Mouse (Mus musculus): ENCODE measurements around the gene Mtx1. TPM values are rescaled to one million over a fixed set of nuclear protein-coding genes. Genes with fewer than 3 reads are reported as not detected.

Mtx1 gene
- polyA plus RNA-seq, 1 experiment, result 482 TPM

DNA sequence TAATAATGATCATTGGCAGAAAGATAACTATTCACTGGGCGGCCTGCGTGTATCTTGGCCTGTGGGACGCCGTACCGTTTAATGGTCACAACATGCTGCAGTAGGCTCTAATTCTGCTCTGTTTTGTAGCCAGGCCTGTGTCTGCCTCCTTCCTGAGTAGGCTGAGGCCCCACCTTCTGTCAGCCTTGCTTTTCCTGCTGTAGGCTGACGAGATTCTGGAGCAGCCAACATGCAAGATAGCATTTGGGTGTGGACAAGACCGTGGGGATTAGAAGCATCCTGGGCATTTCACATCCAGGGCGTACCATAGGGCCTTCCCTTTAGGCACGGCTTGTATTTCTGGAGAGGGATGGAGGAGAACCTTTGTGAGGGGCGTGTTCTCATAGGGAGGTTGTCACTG, 35.5 kb upstream of the Mtx1 start:
- TF ChIP-seq CTCF (IDR thresholded peaks at IDR 0.05; ENCODE audit: control insufficient read depth, insufficient read depth, insufficient replicate concordance, low read depth, low read length) (no peak), POLR2A (IDR thresholded peaks at IDR 0.05; ENCODE audit: control insufficient read depth, low read depth, low read length) (no peak)
- H3K4me3 ChIP-seq (ENCODE audit: control insufficient read depth, low read depth, low read length), result no peak overlapping the region
- peaks cover 6% of the 10 kb centered on the region for H3K4me1 ChIP-seq (ENCODE audit: control insufficient read depth, insufficient read depth, low read length)

DNA sequence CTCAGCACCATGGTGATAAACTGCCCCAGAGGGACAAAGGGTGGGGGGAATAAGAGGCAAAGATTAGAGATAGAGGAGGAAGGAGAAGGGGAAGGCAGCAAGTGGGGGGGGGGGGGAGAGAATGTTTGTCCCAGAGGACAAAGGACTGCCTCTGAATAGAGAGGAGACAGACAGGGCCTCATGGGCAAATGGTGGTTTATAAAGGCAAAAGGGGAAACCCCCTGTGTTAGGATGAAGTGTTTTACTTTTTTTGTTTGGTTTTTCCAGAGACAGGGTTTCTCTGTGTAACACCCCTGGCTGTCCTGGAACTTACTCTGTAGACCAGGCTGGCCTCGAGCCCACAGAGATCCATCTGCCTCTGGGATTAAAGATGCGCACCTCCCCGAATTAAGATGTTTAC, 33.3 kb upstream of the Mtx1 start:
- no peaks in the 10 kb centered on the region for H3K36me3 ChIP-seq (ENCODE audit: control insufficient read depth, insufficient read depth, low read length)
- TF ChIP-seq POLR2A (IDR thresholded peaks at IDR 0.05; ENCODE audit: control insufficient read depth, low read depth, low read length) (no peak), CTCF (IDR thresholded peaks at IDR 0.05; ENCODE audit: control insufficient read depth, insufficient read depth, insufficient replicate concordance, low read depth, low read length) (no peak)
- H3K4me3 ChIP-seq (ENCODE audit: control insufficient read depth, low read depth, low read length), result no peak overlapping the region
- no peak overlapping the region for H3K27ac ChIP-seq (ENCODE audit: control insufficient read depth, insufficient read depth, low read depth, low read length)
- no peaks in the 10 kb centered on the region for H3K27me3 ChIP-seq (ENCODE audit: control insufficient read depth, insufficient read depth, low read length)
- no peaks in the 10 kb centered on the region for H3K4me1 ChIP-seq (ENCODE audit: control insufficient read depth, insufficient read depth, low read length)

More for the DNA sequence above, 35.5 kb upstream of the Mtx1 start:
- no peaks in the 10 kb centered on the region for H3K36me3 ChIP-seq (ENCODE audit: control insufficient read depth, insufficient read depth, low read length)
- no peaks in the 10 kb centered on the region for H3K27me3 ChIP-seq (ENCODE audit: control insufficient read depth, insufficient read depth, low read length)
- H3K27ac ChIP-seq (ENCODE audit: control insufficient read depth, insufficient read depth, low read depth, low read length), result no peak overlapping the region

DNA sequence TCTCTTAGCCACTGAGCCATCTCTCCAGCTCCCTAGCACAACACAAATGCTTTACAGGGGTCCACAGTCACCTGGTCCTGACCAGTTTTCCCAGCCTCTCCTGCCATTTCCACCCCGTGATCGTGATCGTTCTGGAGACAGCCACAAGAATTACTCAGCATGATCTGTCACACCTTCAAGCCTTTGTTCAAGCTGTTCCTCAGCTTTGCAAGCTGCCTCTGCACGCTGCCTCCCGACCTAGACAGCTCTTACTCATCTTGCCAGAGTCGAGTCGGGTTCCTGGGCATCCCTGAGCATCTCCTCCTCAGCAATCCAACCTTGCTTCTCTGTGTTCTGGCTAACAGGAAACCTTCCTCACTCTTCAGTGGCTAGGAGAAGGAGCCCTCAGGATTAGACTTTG, 32.2 kb upstream of the Mtx1 start, which contains the start of gene Dpm3:
Gene Dpm3 (plus strand): TSS at position 283 of the 400 bp plus-strand sequence.
- no peaks in the 10 kb centered on the region for H3K36me3 ChIP-seq (ENCODE audit: control insufficient read depth, insufficient read depth, low read length)
- H3K27ac ChIP-seq (ENCODE audit: control insufficient read depth, insufficient read depth, low read depth, low read length), result no peak within 1 kb of the TSS
- H3K27me3 ChIP-seq (ENCODE audit: control insufficient read depth, insufficient read depth, low read length), result no peaks in the 10 kb centered on the region
- H3K4me3 ChIP-seq (ENCODE audit: control insufficient read depth, low read depth, low read length), result no peak within 1 kb of the TSS
- no peak for TF ChIP-seq POLR2A (IDR thresholded peaks at IDR 0.05; ENCODE audit: control insufficient read depth, low read depth, low read length)
- TF ChIP-seq CTCF (IDR thresholded peaks at IDR 0.05; ENCODE audit: control insufficient read depth, insufficient read depth, insufficient replicate concordance, low read depth, low read length), result no peak
- H3K4me1 ChIP-seq (ENCODE audit: control insufficient read depth, insufficient read depth, low read length), result no peaks in the 10 kb centered on the region

DNA sequence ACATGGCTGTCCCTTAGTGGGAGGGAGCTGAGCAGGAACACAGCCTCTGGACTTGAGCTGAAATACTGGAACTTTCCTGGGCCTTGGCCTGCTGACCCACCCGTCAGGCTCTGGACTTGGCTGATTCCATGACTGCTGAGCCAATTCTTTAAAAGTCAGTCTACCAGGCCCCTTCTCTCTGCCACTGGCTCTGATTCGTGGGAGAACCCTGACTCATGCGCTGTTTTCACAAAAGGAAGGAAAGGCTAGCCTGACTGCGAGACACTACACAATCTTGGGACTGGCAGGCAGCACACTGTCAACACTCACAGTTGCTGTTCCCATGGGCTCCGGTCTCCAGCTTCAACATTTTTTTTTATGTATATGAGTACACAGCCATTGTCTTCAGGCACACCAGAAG, 29.3 kb upstream of the Mtx1 start:
- H3K27me3 ChIP-seq (ENCODE audit: control insufficient read depth, insufficient read depth, low read length), result no peaks in the 10 kb centered on the region
- TF ChIP-seq POLR2A (IDR thresholded peaks at IDR 0.05; ENCODE audit: control insufficient read depth, low read depth, low read length) (no peak), CTCF (IDR thresholded peaks at IDR 0.05; ENCODE audit: control insufficient read depth, insufficient read depth, insufficient replicate concordance, low read depth, low read length) (no peak)
- H3K36me3 ChIP-seq (ENCODE audit: control insufficient read depth, insufficient read depth, low read length), result no peaks in the 10 kb centered on the region
- H3K27ac ChIP-seq (ENCODE audit: control insufficient read depth, insufficient read depth, low read depth, low read length), result no peak overlapping the region
- H3K4me3 ChIP-seq (ENCODE audit: control insufficient read depth, low read depth, low read length), result no peak overlapping the region
- H3K4me1 ChIP-seq (ENCODE audit: control insufficient read depth, insufficient read depth, low read length), result peaks cover 3% of the 10 kb centered on the region; the same call in 1 of the 2 replicates

DNA sequence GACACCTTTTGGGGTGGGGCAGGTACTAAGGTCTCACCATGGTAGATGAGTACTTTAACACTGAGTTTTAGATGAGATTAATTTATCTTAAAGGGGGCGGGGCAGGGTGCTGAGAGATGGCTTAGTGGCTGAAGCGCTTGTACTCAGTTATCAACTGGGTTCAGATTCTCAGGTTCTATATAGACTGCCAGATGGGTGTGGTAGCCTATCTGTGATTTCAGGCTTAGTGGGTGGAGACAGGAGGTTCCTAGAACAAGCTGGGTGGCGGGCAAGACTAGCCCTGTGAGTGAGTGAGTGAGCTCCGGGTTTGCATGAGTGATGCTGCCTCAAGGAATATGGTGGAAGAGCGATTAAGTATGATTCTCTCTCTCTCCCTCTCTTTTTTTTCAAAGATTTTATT, 28.1 kb upstream of the Mtx1 start:
- Histone ChIP-seq H3K27ac (ENCODE audit: control insufficient read depth, insufficient read depth, low read depth, low read length) (no peak overlapping the region), H3K27me3 (ENCODE audit: control insufficient read depth, insufficient read depth, low read length) (no peaks in the 10 kb centered on the region), H3K4me3 (ENCODE audit: control insufficient read depth, low read depth, low read length) (no peak overlapping the region), H3K36me3 (ENCODE audit: control insufficient read depth, insufficient read depth, low read length) (no peaks in the 10 kb centered on the region), H3K4me1 (ENCODE audit: control insufficient read depth, insufficient read depth, low read length) (peaks cover 3% of the 10 kb centered on the region; the same call in 1 of the 2 replicates)
- TF ChIP-seq CTCF (IDR thresholded peaks at IDR 0.05; ENCODE audit: control insufficient read depth, insufficient read depth, insufficient replicate concordance, low read depth, low read length), result no peak

DNA sequence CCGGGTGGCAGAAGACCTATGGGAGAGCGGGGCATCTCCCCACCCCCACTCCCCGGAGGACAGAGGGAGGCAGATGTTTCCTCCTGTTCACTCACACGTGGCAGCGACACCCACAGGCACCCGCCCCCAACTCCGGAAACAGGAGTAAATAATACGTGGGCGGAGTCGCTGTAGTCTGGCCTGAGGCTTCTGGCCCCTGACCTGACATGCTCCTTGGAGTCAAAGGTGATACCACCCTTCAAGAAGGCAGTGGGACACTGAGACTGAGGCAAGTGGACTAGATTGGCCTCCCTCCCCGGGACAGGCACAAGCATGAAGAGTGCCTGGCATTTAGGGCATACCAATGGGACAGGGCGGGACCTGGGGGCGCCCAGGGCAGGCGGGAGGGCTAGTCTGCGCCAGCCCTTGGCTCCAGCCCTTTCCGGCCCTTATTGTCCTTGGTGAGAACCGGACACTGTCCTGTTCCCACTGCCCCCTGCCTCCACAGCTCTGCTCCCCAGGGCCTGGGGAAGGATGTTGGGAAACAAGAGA, 24.5 kb upstream of the Mtx1 start:
- Histone ChIP-seq H3K27ac (ENCODE audit: control insufficient read depth, insufficient read depth, low read depth, low read length) (no peak overlapping the region), H3K4me1 (ENCODE audit: control insufficient read depth, insufficient read depth, low read length) (peaks cover 6% of the 10 kb centered on the region), H3K36me3 (ENCODE audit: control insufficient read depth, insufficient read depth, low read length) (no peaks in the 10 kb centered on the region), H3K4me3 (ENCODE audit: control insufficient read depth, low read depth, low read length) (peak overlapping the region; percentile 42), H3K27me3 (ENCODE audit: control insufficient read depth, insufficient read depth, low read length) (no peaks in the 10 kb centered on the region)
- TF ChIP-seq POLR2A (IDR thresholded peaks at IDR 0.05; ENCODE audit: control insufficient read depth, low read depth, low read length) (no peak), CTCF (IDR thresholded peaks at IDR 0.05; ENCODE audit: control insufficient read depth, insufficient read depth, insufficient replicate concordance, low read depth, low read length) (no peak)

DNA sequence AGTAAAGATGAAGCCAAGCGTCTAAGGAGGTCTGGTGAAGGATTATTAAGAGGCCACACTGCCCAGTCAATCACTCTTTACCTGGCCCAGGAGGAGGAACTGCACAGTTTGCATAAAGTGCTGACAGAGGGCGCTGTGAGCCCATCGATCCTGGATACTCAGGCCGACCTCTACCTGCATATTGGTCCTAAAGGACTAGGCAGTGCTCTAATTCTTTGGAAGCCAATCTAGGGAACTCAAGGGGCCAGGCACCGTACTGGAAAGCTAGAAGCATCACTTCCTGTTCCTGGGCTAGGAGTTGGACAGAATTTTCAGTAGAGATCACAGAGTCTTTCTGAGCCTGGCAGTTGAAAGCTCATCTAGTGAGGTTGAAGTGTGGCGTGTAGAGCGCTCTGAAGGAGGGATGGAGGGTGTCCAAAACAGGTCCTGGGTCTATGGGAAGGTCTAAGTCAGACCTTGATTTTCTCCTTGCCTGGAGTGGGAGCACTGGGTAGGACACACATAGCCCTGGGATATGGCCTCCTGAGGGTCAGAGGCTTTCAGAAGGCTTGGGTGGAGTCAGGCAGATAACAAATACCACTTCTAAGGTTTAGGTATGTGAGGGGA, 23.6 kb upstream of the Mtx1 start:
- H3K4me3 ChIP-seq (ENCODE audit: control insufficient read depth, low read depth, low read length), result no peak overlapping the region
- H3K27ac ChIP-seq (ENCODE audit: control insufficient read depth, insufficient read depth, low read depth, low read length), result no peak overlapping the region
- TF ChIP-seq POLR2A (IDR thresholded peaks at IDR 0.05; ENCODE audit: control insufficient read depth, low read depth, low read length) (no peak), CTCF (IDR thresholded peaks at IDR 0.05; ENCODE audit: control insufficient read depth, insufficient read depth, insufficient replicate concordance, low read depth, low read length) (peak; percentile 58; the same call in 1 of the 2 replicates)
- no peaks in the 10 kb centered on the region for H3K27me3 ChIP-seq (ENCODE audit: control insufficient read depth, insufficient read depth, low read length)
- H3K4me1 ChIP-seq (ENCODE audit: control insufficient read depth, insufficient read depth, low read length), result peaks cover 7% of the 10 kb centered on the region
- no peaks in the 10 kb centered on the region for H3K36me3 ChIP-seq (ENCODE audit: control insufficient read depth, insufficient read depth, low read length)
